Mouse (Mus musculus): ENCODE results near the gene Spen. TPM values are rescaled to one million over a fixed set of nuclear protein-coding genes. Genes with fewer than 3 reads are reported as not detected.

Spen gene
- polyA plus RNA-seq, 1 experiment, result 9.5 TPM

GRCm38 (mm10) chr4:141545743-141546333 lies 7.4 kb upstream of the Spen start:
- peak overlapping the region; percentile 100 for H3K27ac ChIP-seq (replicated peaks; ENCODE audit: low read depth, low read length)
- peak overlapping the region; percentile 93 for H3K4me3 ChIP-seq (ENCODE audit: insufficient read depth, low read depth, low read length)
- H3K4me1 ChIP-seq (ENCODE audit: control insufficient read depth, insufficient read depth, insufficient read length, low read length), result no peaks in the 10 kb centered on the region

DNA sequence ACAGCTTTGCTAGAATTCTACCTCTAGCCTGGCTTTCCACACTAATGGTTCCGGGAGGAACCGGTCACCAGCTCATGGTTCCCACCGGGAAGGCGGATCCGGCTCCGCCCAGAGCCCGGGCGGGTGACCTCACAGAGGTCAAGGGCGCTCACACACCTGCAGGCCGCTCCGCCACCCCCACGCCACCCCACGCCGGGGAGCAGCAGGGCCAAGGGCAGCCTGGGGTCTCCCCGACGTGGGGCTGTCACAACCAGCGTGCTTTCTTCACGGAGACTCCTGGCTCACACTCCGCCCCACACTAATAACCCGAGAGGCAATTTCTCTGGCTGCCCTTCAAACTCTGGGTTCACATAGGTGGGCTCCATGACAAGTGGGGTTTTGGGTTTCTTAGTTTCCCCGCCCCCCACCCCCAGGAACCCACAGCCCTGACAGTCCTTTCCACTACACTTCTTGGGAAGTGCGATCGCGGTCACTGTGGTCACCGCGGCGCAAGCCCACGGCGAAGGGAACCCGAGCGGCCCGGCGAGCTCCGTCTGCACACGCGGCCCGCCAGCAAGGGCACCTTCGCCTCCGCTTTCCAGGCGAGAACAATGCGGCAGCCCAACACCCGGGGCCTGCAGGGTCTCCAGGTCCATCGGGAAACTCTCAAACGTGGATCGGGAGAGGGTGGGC lies 6.8 kb upstream of the Spen start:
- Histone ChIP-seq H3K4me1 (ENCODE audit: control insufficient read depth, insufficient read depth, insufficient read length, low read length) (no peaks in the 10 kb centered on the region), H3K27ac (replicated peaks; ENCODE audit: low read depth, low read length) (peak overlapping the region; percentile 100), H3K4me3 (ENCODE audit: insufficient read depth, low read depth, low read length) (peak overlapping the region; percentile 93)

- H3K27ac ChIP-seq (replicated peaks; ENCODE audit: low read depth, low read length), result 0 out of 2 replicates have a peak overlapping the region, but pooled peaks have one; percentile 37
- H3K4me1 ChIP-seq (ENCODE audit: control insufficient read depth, insufficient read depth, insufficient read length, low read length), result no peaks in the 10 kb centered on the region
- H3K4me3 ChIP-seq (ENCODE audit: insufficient read depth, low read depth, low read length), result no peak overlapping the region
Measured at GRCm38 (mm10) chr4:141544536-141544935, 6.1 kb upstream of the Spen start.

DNA sequence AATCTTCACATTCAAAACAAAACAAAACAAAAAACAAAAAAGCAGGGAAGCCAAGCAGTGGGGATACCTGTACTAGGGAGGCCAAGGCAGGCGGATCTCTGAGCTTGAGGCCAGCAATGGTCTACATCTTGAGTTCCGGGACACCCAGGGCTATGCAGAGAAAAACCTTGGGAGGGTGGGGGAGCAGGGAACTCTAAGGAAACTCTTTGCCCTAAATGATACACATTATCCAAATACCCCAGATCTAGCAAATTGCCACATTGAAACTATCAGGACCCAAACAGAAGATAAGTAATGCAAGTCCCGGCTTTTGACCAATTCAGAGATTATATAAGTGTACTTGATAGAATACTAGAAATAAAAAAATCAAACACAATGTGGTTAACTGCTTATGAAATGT lies 5.2 kb upstream of the Spen start:
- no peak overlapping the region for H3K27ac ChIP-seq (replicated peaks; ENCODE audit: low read depth, low read length)
- no peaks in the 10 kb centered on the region for H3K4me1 ChIP-seq (ENCODE audit: control insufficient read depth, insufficient read depth, insufficient read length, low read length)
- H3K4me3 ChIP-seq (ENCODE audit: insufficient read depth, low read depth, low read length), result no peak overlapping the region

DNA sequence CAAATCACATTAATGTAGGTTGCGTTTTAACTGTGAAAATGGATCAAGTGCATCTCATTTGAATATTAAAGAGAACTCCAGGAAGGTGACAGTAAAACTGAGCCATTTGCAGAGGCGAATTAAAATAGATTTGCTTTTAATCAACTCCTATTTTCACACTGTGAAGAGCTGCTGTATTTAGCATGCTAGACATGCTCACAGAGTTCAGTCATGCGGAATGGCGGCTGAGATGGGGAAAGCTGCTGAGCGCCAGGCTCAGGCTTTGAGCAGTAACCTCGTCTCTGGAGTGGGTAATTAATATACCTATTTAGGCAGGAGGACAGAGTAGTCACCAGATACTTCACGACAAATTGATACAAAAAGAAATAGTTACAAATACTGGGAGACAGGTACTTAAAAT lies 3.5 kb upstream of the Spen start:
- no peaks in the 10 kb centered on the region for H3K4me1 ChIP-seq (ENCODE audit: control insufficient read depth, insufficient read depth, insufficient read length, low read length)
- H3K27ac ChIP-seq (replicated peaks; ENCODE audit: low read depth, low read length), result no peak overlapping the region
- H3K4me3 ChIP-seq (ENCODE audit: insufficient read depth, low read depth, low read length), result no peak overlapping the region

GRCm38 (mm10) chr4:141540844-141541243 lies 2.4 kb upstream of the Spen start:
- no peak overlapping the region for H3K27ac ChIP-seq (replicated peaks; ENCODE audit: low read depth, low read length)
- H3K4me1 ChIP-seq (ENCODE audit: control insufficient read depth, insufficient read depth, insufficient read length, low read length), result no peaks in the 10 kb centered on the region
- H3K4me3 ChIP-seq (ENCODE audit: insufficient read depth, low read depth, low read length), result no peak overlapping the region

- H3K4me3 ChIP-seq (ENCODE audit: insufficient read depth, low read depth, low read length), result peak overlapping the region; percentile 49
- H3K27ac ChIP-seq (replicated peaks; ENCODE audit: low read depth, low read length), result peak overlapping the region; percentile 60
- no peaks in the 10 kb centered on the region for H3K4me1 ChIP-seq (ENCODE audit: control insufficient read depth, insufficient read depth, insufficient read length, low read length)
Measured at GRCm38 (mm10) chr4:141539213-141539767, 893 bp upstream of the Spen start.

DNA sequence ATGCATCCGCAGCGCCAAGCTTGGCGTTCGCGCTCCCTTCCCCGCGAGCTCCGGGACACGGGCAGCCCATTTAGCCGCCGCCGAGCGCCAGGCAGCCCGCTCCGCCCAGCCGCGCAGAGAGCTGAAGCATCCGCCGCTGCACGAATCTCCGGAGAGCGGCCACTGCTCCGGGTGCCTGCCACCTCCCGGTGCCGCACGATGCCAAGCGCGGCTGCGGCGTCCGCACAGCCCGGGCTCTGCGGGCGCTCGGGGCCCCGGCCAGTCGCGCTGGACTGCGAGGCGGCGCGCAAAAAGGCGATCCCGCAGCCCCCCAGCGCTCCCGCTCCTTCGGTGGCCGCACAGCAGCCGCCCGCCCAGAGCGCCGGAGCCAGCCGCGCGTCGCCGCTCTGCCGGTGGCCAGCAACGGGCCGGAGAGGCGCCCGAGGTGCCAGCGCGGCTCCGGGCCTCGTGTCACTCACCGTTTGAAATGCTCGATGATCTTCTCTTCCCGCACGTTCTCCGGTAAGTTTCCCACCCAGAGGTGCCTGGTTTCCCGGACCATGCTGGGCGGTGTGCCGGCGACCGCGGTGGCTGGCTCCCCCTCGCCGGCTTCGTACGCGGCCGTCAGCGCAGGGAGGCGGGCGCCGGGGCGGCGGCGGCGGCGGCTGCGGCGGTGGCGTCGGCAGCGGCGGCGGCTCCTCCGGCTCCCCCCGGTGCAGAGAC lies 540 bp downstream of the Spen start:
- no peaks in the 10 kb centered on the region; the same call in 1 of the 2 replicates for H3K4me1 ChIP-seq (ENCODE audit: control insufficient read depth, insufficient read depth, insufficient read length, low read length)
- peak overlapping the region; percentile 95 for H3K4me3 ChIP-seq (ENCODE audit: insufficient read depth, low read depth, low read length)
- H3K27ac ChIP-seq (replicated peaks; ENCODE audit: low read depth, low read length), result peak overlapping the region; percentile 83

GRCm38 (mm10) chr4:141537226-141537610 lies 1.2 kb downstream of the Spen start:
- Histone ChIP-seq H3K4me1 (ENCODE audit: control insufficient read depth, insufficient read depth, insufficient read length, low read length) (peaks cover 2% of the 10 kb centered on the region), H3K27ac (replicated peaks; ENCODE audit: low read depth, low read length) (peak overlapping the region; percentile 46)

GRCm38 (mm10) chr4:141536291-141537225 lies 1.8 kb downstream of the Spen start:
- H3K27ac ChIP-seq (replicated peaks; ENCODE audit: low read depth, low read length), result peak overlapping the region; percentile 46
- peaks cover 3% of the 10 kb centered on the region for H3K4me1 ChIP-seq (ENCODE audit: control insufficient read depth, insufficient read depth, insufficient read length, low read length)
- H3K4me3 ChIP-seq (ENCODE audit: insufficient read depth, low read depth, low read length), result peak overlapping the region; percentile 95

More at GRCm38 (mm10) chr4:141537226-141537610, 1.2 kb downstream of the Spen start:
- H3K4me3 ChIP-seq (ENCODE audit: insufficient read depth, low read depth, low read length), result peak overlapping the region; percentile 95

DNA sequence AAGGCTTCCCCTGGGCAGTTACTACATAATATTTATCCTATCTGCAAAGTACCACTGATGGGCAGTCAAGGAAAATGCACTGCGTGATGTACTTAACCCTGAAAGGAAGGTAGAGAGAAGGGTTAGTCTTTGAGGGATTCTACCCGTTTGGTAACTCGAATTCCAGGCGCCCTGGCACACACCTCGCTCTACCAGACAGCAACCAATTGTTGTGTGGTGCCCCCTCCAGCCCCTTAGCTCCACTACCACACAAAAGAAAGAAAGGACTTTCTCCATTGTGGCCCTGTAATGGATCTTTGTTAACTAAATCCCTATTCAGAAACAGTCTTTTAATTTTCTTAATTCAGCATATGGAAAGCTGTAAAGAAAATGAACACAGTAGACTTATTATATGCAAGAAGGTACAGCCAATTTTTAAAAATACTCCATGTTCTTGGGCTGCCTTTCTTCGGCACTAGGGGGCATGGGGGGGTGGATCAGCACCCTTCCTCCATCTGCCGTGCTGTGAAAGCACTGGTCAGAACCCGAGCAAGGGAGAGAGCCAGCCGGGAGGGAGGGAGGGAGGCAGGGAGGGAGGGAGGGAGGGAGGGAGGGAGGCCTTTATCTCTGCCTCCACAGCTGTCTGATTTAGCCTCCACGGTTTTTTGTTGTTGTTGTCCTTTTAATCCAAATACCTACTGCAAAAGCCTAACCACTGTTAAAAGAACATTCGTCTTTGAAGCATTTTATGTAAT lies 3.3 kb downstream of the Spen start:
- no peak overlapping the region for H3K4me3 ChIP-seq (ENCODE audit: insufficient read depth, low read depth, low read length)
- peaks cover 3% of the 10 kb centered on the region for H3K4me1 ChIP-seq (ENCODE audit: control insufficient read depth, insufficient read depth, insufficient read length, low read length)
- no peak overlapping the region for H3K27ac ChIP-seq (replicated peaks; ENCODE audit: low read depth, low read length)

DNA sequence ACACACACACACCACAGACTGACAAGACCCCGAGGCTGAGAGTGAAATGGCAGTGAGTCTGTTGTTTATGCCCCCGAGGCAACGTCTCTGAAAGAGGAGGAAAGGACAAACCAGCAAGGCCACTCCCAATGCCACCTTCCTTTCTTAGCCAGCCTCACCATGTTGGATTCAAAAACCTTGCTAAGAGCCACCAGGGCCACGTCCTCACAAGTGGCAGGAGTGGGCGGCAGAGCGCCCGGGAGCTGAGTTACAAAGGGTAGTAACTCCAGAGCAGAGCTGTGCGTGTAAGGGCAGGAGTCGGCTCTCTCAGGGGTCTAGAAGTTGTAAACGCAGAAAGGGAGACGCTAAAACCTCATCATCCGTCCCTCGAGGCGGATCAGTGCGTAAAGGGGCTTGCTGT lies 7.4 kb downstream of the Spen start:
- peaks cover 12% of the 10 kb centered on the region for H3K4me1 ChIP-seq (ENCODE audit: control insufficient read depth, insufficient read depth, insufficient read length, low read length)

DNA sequence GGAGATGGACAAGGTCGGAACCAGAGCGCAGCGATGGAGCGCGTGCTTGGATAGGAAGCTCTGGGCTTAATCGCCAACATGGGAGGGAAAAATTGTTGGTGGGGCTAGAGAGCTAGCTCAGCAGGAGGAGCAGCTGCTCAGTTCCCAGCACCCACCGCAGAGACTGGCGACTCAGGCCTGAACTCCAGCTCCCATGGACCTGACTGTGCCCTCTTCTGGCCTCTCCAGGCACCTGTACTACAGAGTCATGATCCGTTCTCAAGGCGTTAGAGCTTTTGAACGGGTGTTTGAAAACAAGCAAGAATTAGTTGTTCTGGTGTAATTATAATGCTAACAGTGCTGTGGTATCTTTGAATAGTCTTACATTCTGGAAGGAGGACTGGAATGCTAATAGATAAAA lies 9.5 kb downstream of the Spen start:
- no peak overlapping the region for H3K4me3 ChIP-seq (ENCODE audit: insufficient read depth, low read depth, low read length)
- H3K4me1 ChIP-seq (ENCODE audit: control insufficient read depth, insufficient read depth, insufficient read length, low read length), result peaks cover 15% of the 10 kb centered on the region
- no peak overlapping the region for H3K27ac ChIP-seq (replicated peaks; ENCODE audit: low read depth, low read length)

More for the DNA sequence above, 7.4 kb downstream of the Spen start:
- Histone ChIP-seq H3K4me3 (ENCODE audit: insufficient read depth, low read depth, low read length) (no peak overlapping the region), H3K27ac (replicated peaks; ENCODE audit: low read depth, low read length) (no peak overlapping the region)
